Mouse (Mus musculus) liver, adult (tissue): ENCODE results near the gene Urad.

Experiments used
- GATA4 ChIP-seq: IDR thresholded peaks from 2 replicates; pipeline ENCODE4 v1.6.1; 2014; ENCODE audit warnings: mild to moderate bottlenecking, low read length; ENCODE audit not compliant: insufficient replicate concordance

Urad gene

GRCm38 (mm10) chr5:147307398-147307785 lies 14.8 kb downstream of the Urad start:
- no peak for TF ChIP-seq GATA4

GRCm38 (mm10) chr5:147306638-147307397 lies 15.4 kb downstream of the Urad start, which contains the start of gene Cdx2:
TSS of gene Cdx2 (minus strand) at chr5:147307270.
- no peak for TF ChIP-seq GATA4

DNA sequence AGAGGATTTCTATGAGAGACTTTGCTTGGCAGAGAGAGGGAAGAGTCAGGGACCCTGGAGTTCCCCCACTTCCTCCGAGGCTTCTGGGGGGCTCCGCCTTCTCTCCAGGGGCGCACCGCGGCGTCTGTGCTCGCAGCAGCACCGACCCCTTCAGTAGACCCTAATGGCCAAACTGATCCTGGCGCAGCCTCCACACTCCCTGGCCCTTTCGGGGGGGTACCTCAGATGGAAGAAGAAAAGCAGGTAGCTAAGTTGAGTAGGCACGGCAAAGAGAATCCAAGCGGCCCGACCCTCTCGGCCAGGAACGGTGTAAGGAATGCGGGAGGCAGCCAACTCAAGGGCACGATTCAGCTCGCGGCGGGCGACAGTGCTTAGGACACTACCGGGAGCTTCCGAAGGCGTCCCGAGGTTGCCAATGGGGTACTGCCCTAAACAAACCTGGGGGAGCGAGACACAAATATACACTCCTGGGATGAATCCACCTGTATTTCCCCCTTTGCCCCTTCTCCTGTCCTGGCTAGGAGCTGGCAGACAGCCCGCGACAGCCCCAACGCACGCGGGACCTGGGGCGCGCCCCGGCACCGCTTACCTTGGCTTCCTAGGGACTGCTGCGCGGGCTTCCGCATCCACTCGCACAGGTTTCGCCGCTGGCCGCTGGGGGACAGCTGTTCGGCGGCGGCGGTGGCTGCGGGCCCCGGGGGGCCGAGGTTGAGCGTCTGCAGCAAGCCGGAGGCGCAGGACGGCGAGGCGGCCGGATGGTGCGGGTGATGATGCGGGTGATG lies 16.2 kb downstream of the Urad start:
- TF ChIP-seq GATA4, result no peak

GRCm38 (mm10) chr5:147305166-147305565 lies 17.1 kb downstream of the Urad start:
- no peak for TF ChIP-seq GATA4

DNA sequence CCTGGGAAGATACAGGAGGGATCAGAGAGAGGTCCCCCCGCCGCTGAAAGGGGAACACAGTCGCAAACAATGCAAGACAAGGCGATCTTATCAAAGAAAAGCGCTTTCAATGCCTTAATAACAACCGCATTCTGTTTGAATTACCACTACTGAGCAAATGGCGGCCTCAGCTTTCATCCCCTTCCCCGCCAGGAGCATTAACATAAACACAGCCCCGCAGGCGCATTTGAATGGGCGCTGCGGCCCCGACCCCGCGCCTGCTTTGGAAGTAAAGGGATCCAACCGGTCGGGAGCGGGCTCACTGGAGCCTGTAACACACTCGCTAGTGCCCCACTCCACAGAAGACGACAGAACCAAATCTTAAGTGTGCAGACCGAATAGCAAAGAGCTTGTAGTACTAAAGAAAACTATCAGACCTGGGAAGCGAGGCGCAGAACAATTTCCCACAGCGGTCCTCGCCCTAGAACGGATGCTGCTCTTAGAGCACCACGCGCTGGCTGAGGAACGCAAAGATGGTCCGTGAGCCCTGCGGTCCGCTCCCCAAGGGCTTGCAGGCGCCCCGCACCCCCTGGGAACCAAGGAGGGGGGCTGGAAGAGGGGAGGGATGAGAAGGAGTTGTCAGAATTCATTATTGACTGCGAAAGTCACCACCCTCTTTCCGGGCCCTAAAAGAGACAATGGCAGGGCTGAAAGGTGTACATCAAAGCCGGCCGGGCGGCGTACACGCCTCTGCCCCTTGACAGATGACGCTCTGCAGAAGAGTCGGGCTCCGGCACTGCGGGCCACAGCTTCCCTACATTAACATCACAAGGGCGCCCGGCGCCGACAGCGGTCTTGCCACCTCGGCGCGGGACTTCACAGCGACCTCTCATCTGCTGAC lies 17.7 kb downstream of the Urad start:
- TF ChIP-seq GATA4, result no peak

DNA sequence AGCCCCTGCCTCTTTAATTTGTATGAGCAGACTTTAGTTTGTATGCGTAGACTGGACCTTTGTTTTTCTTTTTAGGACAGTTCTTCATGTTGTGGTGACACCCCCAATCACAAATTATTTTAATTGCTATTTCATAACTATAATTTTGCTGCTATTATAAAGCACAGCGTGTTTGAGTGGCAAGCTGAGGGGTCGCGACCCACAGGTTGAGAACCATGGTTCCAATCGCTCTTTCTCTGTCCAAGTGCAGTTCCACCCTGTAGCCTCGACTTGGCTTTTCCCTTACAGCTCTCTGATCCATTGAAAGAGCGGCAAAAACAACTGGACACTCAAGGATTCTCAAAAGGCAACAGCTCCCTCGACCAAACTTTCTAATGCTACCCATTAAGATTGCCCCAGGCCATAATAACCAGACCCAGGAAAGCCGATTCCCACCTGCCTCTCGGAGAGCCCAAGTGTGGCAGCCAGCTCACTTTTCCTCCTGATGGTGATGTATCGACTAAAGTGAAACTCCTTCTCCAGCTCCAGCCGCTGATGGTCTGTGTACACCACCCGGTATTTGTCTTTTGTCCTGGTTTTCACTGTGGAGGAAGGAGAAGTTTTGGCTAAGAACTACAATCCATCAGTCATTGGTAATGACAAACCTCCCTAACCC lies 19.4 kb downstream of the Urad start:
- no peak for TF ChIP-seq GATA4

DNA sequence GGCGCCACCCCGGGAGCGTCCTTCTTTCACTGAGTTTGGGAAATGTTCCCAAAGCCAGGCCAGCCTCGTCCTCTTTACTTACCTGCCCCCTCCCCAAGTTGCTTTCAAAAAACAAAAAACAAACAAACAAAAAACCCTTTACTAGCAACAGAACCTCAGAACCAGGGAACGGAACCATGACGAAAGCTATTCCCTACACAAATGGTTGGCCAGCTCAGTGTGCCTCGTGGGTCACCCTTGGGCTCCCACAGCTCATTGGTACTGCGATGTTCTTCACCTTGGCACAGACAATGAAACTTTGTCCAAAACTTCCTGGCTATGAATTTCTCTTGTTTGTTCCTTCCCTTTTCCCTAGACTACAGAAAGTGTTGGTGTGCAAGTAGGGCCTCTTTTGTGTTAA lies 20.1 kb downstream of the Urad start:
- no peak for TF ChIP-seq GATA4

DNA sequence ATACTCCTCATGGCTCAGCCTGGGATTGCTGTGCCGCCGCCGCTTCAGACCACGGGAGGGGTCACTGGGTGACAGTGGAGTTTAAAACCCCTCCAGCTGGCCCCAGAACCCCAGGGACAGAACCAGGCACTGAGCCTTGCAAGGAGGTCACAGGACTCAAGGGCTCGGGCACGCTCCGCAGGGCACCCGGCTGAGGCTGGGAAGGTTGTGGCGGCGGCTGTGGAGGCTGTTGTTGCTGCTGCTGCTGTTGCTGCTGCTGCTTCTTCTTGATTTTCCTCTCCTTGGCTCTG lies 20.5 kb downstream of the Urad start:
- no peak for TF ChIP-seq GATA4

DNA sequence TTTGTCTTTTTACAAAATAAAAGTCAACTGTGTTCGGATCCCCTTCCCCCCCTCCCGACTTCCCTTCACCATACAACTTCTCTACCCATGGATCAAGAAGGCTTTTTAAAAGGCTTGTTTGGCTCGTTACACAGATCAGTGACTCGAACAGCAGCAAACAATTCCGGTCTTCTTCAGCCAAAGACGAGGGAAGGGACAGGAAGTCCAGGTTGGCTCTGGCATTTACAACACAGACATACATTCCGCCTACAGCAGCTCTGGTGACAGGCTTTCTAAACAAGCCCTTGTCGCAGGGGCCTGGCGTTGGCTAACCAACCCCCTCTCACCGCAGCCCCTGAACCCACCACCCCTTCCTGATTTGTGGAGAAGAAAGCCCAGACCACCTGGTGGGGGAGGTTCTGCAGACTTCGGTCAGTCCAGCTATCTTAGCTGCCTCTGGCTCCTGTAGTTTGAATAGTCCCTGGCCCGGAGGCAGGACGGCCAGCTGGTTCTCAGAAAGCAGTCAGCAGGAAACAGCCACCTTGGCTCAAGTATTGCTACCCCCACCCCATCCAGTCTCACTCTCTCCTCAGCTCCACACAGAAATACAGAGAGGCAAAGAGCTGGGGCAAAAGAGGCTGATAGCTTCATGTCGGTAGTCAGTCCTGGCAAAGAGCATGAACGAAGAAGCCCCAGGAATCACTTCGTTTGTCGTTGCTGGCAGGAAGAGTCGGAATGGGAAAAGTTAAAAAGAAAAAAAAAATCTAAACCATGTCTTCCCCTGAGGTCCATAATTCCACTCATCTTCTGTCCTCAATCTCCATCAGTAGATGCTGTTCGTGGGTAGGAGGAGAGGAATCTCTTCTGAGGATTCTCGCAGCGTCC lies 21.1 kb downstream of the Urad start:
- no peak for TF ChIP-seq GATA4

- no peak for TF ChIP-seq GATA4
These were observed 22.3 kb downstream of the Urad start for GRCm38 (mm10) chr5:147300001-147300363.

- TF ChIP-seq GATA4, result no peak
These were observed 22.8 kb downstream of the Urad start for GRCm38 (mm10) chr5:147299255-147300000.

DNA sequence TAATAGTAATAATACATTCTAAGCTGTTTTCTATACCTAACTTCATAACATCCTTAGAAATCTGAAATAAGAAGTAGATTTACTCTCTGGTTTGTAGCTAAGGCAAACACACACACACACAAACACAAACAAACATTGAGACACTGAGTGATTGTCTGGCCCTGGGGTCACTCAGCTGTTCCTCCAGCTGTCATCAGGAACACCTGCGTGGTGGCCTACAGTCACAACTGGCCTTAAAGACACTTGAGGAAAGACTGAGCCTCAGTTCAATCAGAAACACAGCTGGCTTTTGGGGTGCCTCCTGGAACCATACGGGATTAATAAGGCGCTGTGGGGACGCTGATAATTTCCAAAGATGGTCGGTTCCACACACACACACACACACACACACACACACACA lies 25.0 kb downstream of the Urad start:
- no peak for TF ChIP-seq GATA4

GRCm38 (mm10) chr5:147294121-147294520 lies 28.1 kb downstream of the Urad start:
- no peak for TF ChIP-seq GATA4
